Mouse (Mus musculus) stomach, postnatal 0 days (tissue): ENCODE data around the gene Fam219a. TPM values are rescaled to one million over a fixed set of nuclear protein-coding genes. Genes with fewer than 3 reads are reported as not detected.
A peak's percentile ranks its signal among the peaks of the same experiment; 100 is the strongest.

Experiments
- ATAC-seq: fragments of 200-750 bp; cut with Nextera tagmentation; 2 replicates; pipeline ENCODE4 v1.8.0; 2017; ENCODE audit not compliant: low FRiP score, low TSS enrichment
- DNase-seq: peaks from one replicate; pipeline ENCODE4 v3.0.0-alpha.2; 2016; ENCODE audit warnings: low spot score
- H3K27ac ChIP-seq: fragments of 300-500 bp; sonication (generic); replicated peaks from 2 replicates; pipeline ENCODE4 v1.5.1; 2014; ENCODE audit warnings: mild to moderate bottlenecking, control low read depth
- H3K27me3 ChIP-seq: fragments of 300-500 bp; sonication (generic); 2 replicates; pipeline ENCODE4 v1.6.1; 2014; ENCODE audit warnings: low read length; ENCODE audit not compliant: control insufficient read depth, insufficient read depth
- H3K36me3 ChIP-seq: fragments of 300-500 bp; sonication (generic); 2 replicates; pipeline ENCODE4 v1.6.1; 2014; ENCODE audit warnings: low read length, mixed read lengths; ENCODE audit not compliant: control insufficient read depth, insufficient read depth
- H3K4me1 ChIP-seq: fragments of 300-500 bp; sonication (generic); replicated peaks from 2 replicates; pipeline ENCODE4 v1.6.1; 2014; ENCODE audit warnings: antibody characterized with exemption; ENCODE audit not compliant: control insufficient read depth, insufficient read depth
- H3K4me2 ChIP-seq: fragments of 300-500 bp; sonication (generic); replicated peaks from 2 replicates; pipeline ENCODE4 v1.6.1; 2014; ENCODE audit warnings: low read depth, mild to moderate bottlenecking, control low read depth, moderate library complexity
- H3K4me3 ChIP-seq: fragments of 300-500 bp; sonication (generic); 2 replicates; pipeline ENCODE4 v1.5.1; 2014; ENCODE audit warnings: low read depth, low read length, control low read depth
- H3K9ac ChIP-seq: fragments of 300-500 bp; sonication (generic); 2 replicates; pipeline ENCODE4 v1.6.1; 2014; ENCODE audit warnings: mild to moderate bottlenecking, low read length, control low read depth, mixed read lengths
- H3K9me3 ChIP-seq: fragments of 300-500 bp; sonication (generic); 2 replicates; pipeline ENCODE4 v1.6.1; 2016; ENCODE audit warnings: low read length; ENCODE audit not compliant: control insufficient read depth
- CTCF ChIP-seq: IDR thresholded peaks from 2 replicates; pipeline ENCODE4 v1.5.1; 2016; ENCODE audit warnings: antibody characterized with exemption, low read depth, mild to moderate bottlenecking, moderate library complexity
- EP300 ChIP-seq: optimal IDR thresholded peaks from 2 replicates; pipeline ENCODE3; 2016; ENCODE audit warnings: antibody characterized with exemption
- WGBS: fragments of 180-500 bp; shearing (Covaris S2); extraction: QIAGEN DNeasy Blood & Tissue Kit; methylation state at CpG from one replicate; pipeline ENCODE4 v1.1.7; 2014; 5-methylcytosine and 5-hydroxymethylcytosine counted together
- polyA plus RNA-seq: library from polyadenylated mRNA; unstranded; fragments of >200 nt; fragmentation: Nextera tagmentation; extraction: Ambion mirVana; gene quantifications from 2 replicates; pipeline ENCODE4 v1.2.1, GENCODE M21; 2015

Gene Fam219a
- 1.4 and 2.4 TPM in 2 replicates for polyA plus RNA-seq

DNA sequence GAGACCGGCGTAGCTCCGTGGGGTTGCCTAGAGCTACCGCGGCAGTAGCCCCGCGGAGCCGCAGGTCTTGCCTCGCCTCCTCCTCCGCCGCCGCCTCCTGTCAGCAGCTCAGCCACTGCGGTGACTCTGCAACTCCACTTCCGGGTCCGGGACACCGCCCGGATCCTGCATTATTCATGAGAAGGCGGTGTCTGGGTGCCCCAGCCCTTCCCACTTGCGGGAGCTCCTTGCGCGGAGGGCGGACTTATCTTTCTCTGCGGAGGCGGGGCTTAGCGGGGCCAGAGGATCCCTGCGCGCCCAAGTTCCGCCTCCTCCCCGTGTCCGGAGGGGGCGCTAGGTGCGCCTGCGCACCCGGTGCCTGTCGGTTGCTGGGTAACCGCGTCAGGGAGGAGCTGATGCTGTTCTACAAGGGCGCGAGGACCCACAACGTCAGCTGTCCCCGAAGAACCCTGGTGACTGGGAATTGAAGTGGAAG lies at the start of gene Fam219a, which contains the start of gene Dnaic1:
Gene Fam219a (minus strand): TSS at position 128 of the 475 bp plus-strand sequence.
Gene Dnaic1 (plus strand): TSS at position 365 of the 475 bp plus-strand sequence.
- WGBS: under 1% methylated on average over 40 of the region's 41 CpGs
- H3K4me3 ChIP-seq: peak within 1 kb of the TSS; percentile 78

GRCm38 (mm10) chr4:41615661-41616599 lies 46.6 kb upstream of the Fam219a start:
- Histone ChIP-seq H3K4me3 (no peak overlapping the region), H3K4me2 (no peak overlapping the region), H3K27me3 (no peaks in the 10 kb centered on the region), H3K4me1 (no peaks in the 10 kb centered on the region), H3K9me3 (no peaks in the 10 kb centered on the region), H3K27ac (peak overlapping the region; percentile 49; the same call in 1 of the 2 replicates), H3K9ac (no peak overlapping the region), H3K36me3 (no peaks in the 10 kb centered on the region)
- TF ChIP-seq CTCF (peak; percentile 37; the same call in 1 of the 2 replicates), EP300 (no peak)
- ATAC-seq (peak; percentile 62; the same call in 1 of the 2 replicates), DNase-seq (peak; percentile 28)
- WGBS: 45% methylated on average over 9 of the region's 9 CpGs

More for the DNA sequence above, at the start of gene Fam219a, which contains the start of gene Dnaic1:
- H3K27me3 ChIP-seq: no peaks in the 10 kb centered on the region
- DNase-seq (peak; percentile 98), ATAC-seq (peak; percentile 99)
- H3K4me1 ChIP-seq: peaks cover 4% of the 10 kb centered on the region
- H3K9ac ChIP-seq: peak within 1 kb of the TSS; percentile 75
- H3K36me3 ChIP-seq: no peaks in the 10 kb centered on the region
- peak within 1 kb of the TSS; percentile 94 for H3K4me2 ChIP-seq
- peak; percentile 78 for TF ChIP-seq CTCF
- TF ChIP-seq EP300: no peak
- peak within 1 kb of the TSS; percentile 61 for H3K27ac ChIP-seq
- H3K9me3 ChIP-seq: no peaks in the 10 kb centered on the region

- no peak overlapping the region for H3K4me3 ChIP-seq
- no peaks in the 10 kb centered on the region for H3K4me1 ChIP-seq
- DNase-seq (peak; percentile 67), ATAC-seq (no peak)
- WGBS: 8% methylated on average over 7 of the region's 7 CpGs
- H3K36me3 ChIP-seq: no peaks in the 10 kb centered on the region
- H3K9me3 ChIP-seq: no peaks in the 10 kb centered on the region
- no peaks in the 10 kb centered on the region for H3K27me3 ChIP-seq
- no peak overlapping the region for H3K4me2 ChIP-seq
- no peak for TF ChIP-seq EP300
- TF ChIP-seq CTCF: peak; percentile 98
- no peak overlapping the region for H3K27ac ChIP-seq
- no peak overlapping the region for H3K9ac ChIP-seq
Observed at GRCm38 (mm10) chr4:41614156-41614555, 44.8 kb upstream of the Fam219a start.

DNA sequence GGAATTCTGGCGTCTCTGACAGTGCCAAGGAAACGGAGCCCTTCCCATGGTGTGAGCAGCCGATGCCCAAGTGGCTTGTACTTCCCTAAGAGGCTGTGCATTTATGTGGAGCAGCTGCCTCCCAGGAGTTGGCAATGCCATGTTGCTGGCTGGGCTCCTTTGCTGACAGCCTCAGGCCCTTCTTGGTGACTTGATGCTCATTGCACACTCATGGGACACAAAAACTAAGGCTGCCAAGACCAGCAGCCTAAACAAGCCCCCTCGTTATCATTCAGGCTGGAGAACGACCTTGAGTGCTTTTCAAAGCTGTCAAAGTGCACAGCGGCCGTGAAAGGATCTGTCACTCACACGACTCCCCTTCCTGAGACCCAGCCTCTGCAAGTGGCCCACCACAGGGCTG lies 42.8 kb upstream of the Fam219a start:
- no peak overlapping the region for H3K4me2 ChIP-seq
- H3K4me1 ChIP-seq: no peaks in the 10 kb centered on the region
- H3K27me3 ChIP-seq: no peaks in the 10 kb centered on the region
- TF ChIP-seq CTCF: no peak
- TF ChIP-seq EP300: no peak
- no peak overlapping the region for H3K4me3 ChIP-seq
- H3K27ac ChIP-seq: no peak overlapping the region
- H3K9me3 ChIP-seq: no peaks in the 10 kb centered on the region
- DNase-seq (no peak), ATAC-seq (no peak)
- WGBS: 67% methylated on average over 8 of the region's 8 CpGs
- no peak overlapping the region for H3K9ac ChIP-seq
- no peaks in the 10 kb centered on the region for H3K36me3 ChIP-seq

- DNase-seq: no peak
- no peak for ATAC-seq
Observed at GRCm38 (mm10) chr4:41610594-41610980, 41.2 kb upstream of the Fam219a start.

More at GRCm38 (mm10) chr4:41610594-41610980, 41.2 kb upstream of the Fam219a start:
- no peak for TF ChIP-seq EP300
- TF ChIP-seq CTCF: no peak
- no peaks in the 10 kb centered on the region for H3K36me3 ChIP-seq
- H3K4me3 ChIP-seq: no peak overlapping the region
- no peaks in the 10 kb centered on the region for H3K27me3 ChIP-seq
- no peak overlapping the region for H3K9ac ChIP-seq
- 42% methylated on average over 6 of the region's 6 CpGs for WGBS
- no peak overlapping the region for H3K27ac ChIP-seq
- H3K4me1 ChIP-seq: no peaks in the 10 kb centered on the region
- no peaks in the 10 kb centered on the region for H3K9me3 ChIP-seq
- H3K4me2 ChIP-seq: no peak overlapping the region
